Mouse (Mus musculus) forebrain, embryonic 13.5 days (tissue): ENCODE data around the gene Synrg. TPM values are rescaled to one million over a fixed set of nuclear protein-coding genes. Genes with fewer than 3 reads are reported as not detected.

Source experiments
- ATAC-seq: fragments of 200-750 bp; cut with Nextera tagmentation; 2 replicates; pipeline ENCODE4 v1.8.0; 2017
- H3K27ac ChIP-seq: fragments of 300-500 bp; sonication (generic); 2 replicates; pipeline ENCODE4 v1.5.1; 2015; ENCODE audit warnings: inconsistent platforms, mild to moderate bottlenecking, moderate library complexity
- H3K27me3 ChIP-seq: fragments of 300-500 bp; sonication (generic); 2 replicates; pipeline ENCODE4 v1.6.1; 2015; ENCODE audit warnings: mild to moderate bottlenecking, inconsistent platforms
- H3K36me3 ChIP-seq: fragments of 300-500 bp; sonication (generic); 2 replicates; pipeline ENCODE4 v1.6.1; 2015; ENCODE audit warnings: mild to moderate bottlenecking, inconsistent platforms; ENCODE audit not compliant: poor library complexity, severe bottlenecking
- H3K4me1 ChIP-seq: fragments of 300-500 bp; sonication (generic); 2 replicates; pipeline ENCODE4 v1.6.1; 2015; ENCODE audit warnings: inconsistent platforms
- H3K4me2 ChIP-seq: fragments of 300-500 bp; sonication (generic); 2 replicates; pipeline ENCODE4 v1.6.1; 2015; ENCODE audit warnings: inconsistent platforms, mild to moderate bottlenecking, moderate library complexity
- H3K4me3 ChIP-seq: fragments of 300-500 bp; sonication (generic); 2 replicates; pipeline ENCODE4 v1.5.1; 2015; ENCODE audit warnings: mild to moderate bottlenecking, inconsistent platforms
- H3K9ac ChIP-seq: fragments of 300-500 bp; sonication (generic); 2 replicates; pipeline ENCODE4 v1.6.1; 2015; ENCODE audit warnings: mild to moderate bottlenecking, inconsistent platforms
- H3K9me3 ChIP-seq: fragments of 300-500 bp; sonication (generic); replicated peaks from 2 replicates; pipeline ENCODE4 v1.6.1; 2016; ENCODE audit warnings: inconsistent platforms
- WGBS: fragments of 180-500 bp; shearing (Covaris S2); methylation state at CpG from one replicate; pipeline ENCODE4 v1.1.7; 2015; 5-methylcytosine and 5-hydroxymethylcytosine counted together
- polyA plus RNA-seq: library from polyadenylated mRNA; unstranded; fragments of >200 nt; fragmentation: Nextera tagmentation; extraction: Ambion mirVana; gene quantifications from 2 replicates; pipeline ENCODE4 v1.2.1, GENCODE M21; 2015

The Synrg gene
- 28.2 and 28.6 TPM in 2 replicates for polyA plus RNA-seq

- Histone ChIP-seq H3K4me1 (peaks cover 31% of the 10 kb centered on the region), H3K27me3 (no peaks in the 10 kb centered on the region), H3K27ac (peak within 1 kb of the TSS; percentile 91), H3K4me3 (peak within 1 kb of the TSS; percentile 66), H3K9me3 (no peaks in the 10 kb centered on the region), H3K9ac (peak within 1 kb of the TSS; percentile 84), H3K36me3 (peaks cover 36% of the 10 kb centered on the region), H3K4me2 (peak within 1 kb of the TSS; percentile 64)
- WGBS: 1% methylated on average over 51 of the region's 76 CpGs
- ATAC-seq: peak; percentile 96
Measured at GRCm38 (mm10) chr11:83963991-83964921, at the start of gene Synrg. Gene Synrg, plus strand, starts transcription at chr11:83964428.

- Histone ChIP-seq H3K9me3 (no peaks in the 10 kb centered on the region), H3K9ac (no peak overlapping the region), H3K4me3 (no peak overlapping the region), H3K27ac (no peak overlapping the region), H3K4me2 (no peak overlapping the region), H3K36me3 (no peaks in the 10 kb centered on the region), H3K27me3 (no peaks in the 10 kb centered on the region), H3K4me1 (no peaks in the 10 kb centered on the region)
- no peak for ATAC-seq
- 87% methylated on average over 4 of the region's 4 CpGs for whole genome bisulfite sequencing
Measured at GRCm38 (mm10) chr11:83914501-83914900, 49.7 kb upstream of the Synrg start.

- no peak for ATAC-seq
- Histone ChIP-seq H3K4me3 (no peak overlapping the region), H3K36me3 (no peaks in the 10 kb centered on the region), H3K27me3 (no peaks in the 10 kb centered on the region), H3K9ac (no peak overlapping the region), H3K4me2 (no peak overlapping the region), H3K4me1 (no peaks in the 10 kb centered on the region), H3K9me3 (no peaks in the 10 kb centered on the region), H3K27ac (no peak overlapping the region)
- 73% methylated on average over 2 of the region's 2 CpGs for WGBS
Measured at GRCm38 (mm10) chr11:83922600-83922999, 41.6 kb upstream of the Synrg start.

GRCm38 (mm10) chr11:83927097-83927496 lies 37.1 kb upstream of the Synrg start:
- H3K4me2 ChIP-seq: no peak overlapping the region
- no peak for ATAC-seq
- 62% methylated on average over 3 of the region's 3 CpGs for WGBS

GRCm38 (mm10) chr11:83932506-83933106 lies 31.6 kb upstream of the Synrg start:
- WGBS: 78% methylated on average over 10 of the region's 10 CpGs
- H3K27me3 ChIP-seq: peaks cover 7% of the 10 kb centered on the region; the same call in 1 of the 2 replicates
- H3K9me3 ChIP-seq: no peaks in the 10 kb centered on the region
- H3K36me3 ChIP-seq: no peaks in the 10 kb centered on the region
- no peak for ATAC-seq
- H3K4me2 ChIP-seq: no peak overlapping the region
- no peak overlapping the region for H3K9ac ChIP-seq
- no peaks in the 10 kb centered on the region for H3K4me1 ChIP-seq
- no peak overlapping the region for H3K4me3 ChIP-seq
- no peak overlapping the region for H3K27ac ChIP-seq

More at GRCm38 (mm10) chr11:83927097-83927496, 37.1 kb upstream of the Synrg start:
- no peak overlapping the region for H3K27ac ChIP-seq
- H3K9ac ChIP-seq: no peak overlapping the region
- no peaks in the 10 kb centered on the region for H3K9me3 ChIP-seq
- H3K4me3 ChIP-seq: no peak overlapping the region
- H3K4me1 ChIP-seq: no peaks in the 10 kb centered on the region
- no peaks in the 10 kb centered on the region for H3K27me3 ChIP-seq
- no peaks in the 10 kb centered on the region for H3K36me3 ChIP-seq

GRCm38 (mm10) chr11:83933376-83933775 lies 30.9 kb upstream of the Synrg start:
- H3K4me2 ChIP-seq: no peak overlapping the region
- H3K4me3 ChIP-seq: no peak overlapping the region
- H3K27ac ChIP-seq: no peak overlapping the region
- WGBS: 83% methylated on average over 4 of the region's 4 CpGs
- H3K36me3 ChIP-seq: no peaks in the 10 kb centered on the region
- H3K9me3 ChIP-seq: no peaks in the 10 kb centered on the region
- no peak overlapping the region for H3K9ac ChIP-seq
- peaks cover 12% of the 10 kb centered on the region; the same call in 1 of the 2 replicates for H3K27me3 ChIP-seq
- ATAC-seq: no peak
- H3K4me1 ChIP-seq: no peaks in the 10 kb centered on the region

- Histone ChIP-seq H3K4me3 (no peak overlapping the region), H3K4me2 (no peak overlapping the region), H3K9me3 (no peaks in the 10 kb centered on the region), H3K36me3 (no peaks in the 10 kb centered on the region), H3K27ac (no peak overlapping the region), H3K9ac (no peak overlapping the region), H3K27me3 (peaks cover 27% of the 10 kb centered on the region), H3K4me1 (no peaks in the 10 kb centered on the region)
- 33% methylated on average over 7 of the region's 7 CpGs for WGBS
- 0 out of 2 replicates have a peak, but pooled peaks have one; percentile 38 for ATAC-seq
Measured at GRCm38 (mm10) chr11:83935986-83936665, 28.1 kb upstream of the Synrg start.

GRCm38 (mm10) chr11:83938556-83938955 lies 25.7 kb upstream of the Synrg start:
- H3K27ac ChIP-seq: no peak overlapping the region
- H3K4me3 ChIP-seq: no peak overlapping the region
- no peaks in the 10 kb centered on the region for H3K9me3 ChIP-seq
- WGBS: 84% methylated on average over 8 of the region's 8 CpGs
- no peak for ATAC-seq
- no peak overlapping the region for H3K4me2 ChIP-seq
- no peak overlapping the region for H3K9ac ChIP-seq
- peaks cover 2% of the 10 kb centered on the region for H3K36me3 ChIP-seq
- H3K27me3 ChIP-seq: peaks cover 27% of the 10 kb centered on the region
- peaks cover 10% of the 10 kb centered on the region for H3K4me1 ChIP-seq

GRCm38 (mm10) chr11:83941950-83942840 lies 22.0 kb upstream of the Synrg start, which contains the start of gene Ddx52:
Gene Ddx52, plus strand, starts transcription at chr11:83942062.
- Histone ChIP-seq H3K36me3 (peaks cover 38% of the 10 kb centered on the region), H3K4me1 (peaks cover 10% of the 10 kb centered on the region), H3K9ac (peak within 1 kb of the TSS; percentile 85), H3K9me3 (no peaks in the 10 kb centered on the region), H3K4me2 (peak within 1 kb of the TSS; percentile 79), H3K27ac (peak within 1 kb of the TSS; percentile 40; the same call in 1 of the 2 replicates), H3K4me3 (peak within 1 kb of the TSS; percentile 80), H3K27me3 (peaks cover 25% of the 10 kb centered on the region)
- peak; percentile 97 for ATAC-seq
- 1% methylated on average over 49 of the region's 49 CpGs for WGBS

GRCm38 (mm10) chr11:83956822-83957221 lies 7.4 kb upstream of the Synrg start:
- Histone ChIP-seq H3K27me3 (no peaks in the 10 kb centered on the region), H3K4me3 (no peak overlapping the region), H3K4me1 (no peaks in the 10 kb centered on the region), H3K9ac (no peak overlapping the region), H3K9me3 (no peaks in the 10 kb centered on the region), H3K36me3 (peaks cover 95% of the 10 kb centered on the region), H3K4me2 (no peak overlapping the region), H3K27ac (no peak overlapping the region)
- no peak for ATAC-seq
- WGBS: 99% methylated on average over 2 of the region's 2 CpGs

GRCm38 (mm10) chr11:83961983-83962382 lies 2.2 kb upstream of the Synrg start:
- H3K4me2 ChIP-seq: no peak overlapping the region
- no peak overlapping the region for H3K4me3 ChIP-seq
- peaks cover 23% of the 10 kb centered on the region for H3K4me1 ChIP-seq
- peaks cover 54% of the 10 kb centered on the region for H3K36me3 ChIP-seq
- ATAC-seq: no peak
- H3K27me3 ChIP-seq: no peaks in the 10 kb centered on the region
- no peak overlapping the region for H3K9ac ChIP-seq
- WGBS: 88% methylated on average over 3 of the region's 3 CpGs
- H3K27ac ChIP-seq: no peak overlapping the region
- H3K9me3 ChIP-seq: no peaks in the 10 kb centered on the region
